Mouse (Mus musculus): ENCODE data around the gene Ldb3. TPM values are rescaled to one million over a fixed set of nuclear protein-coding genes. Genes with fewer than 3 reads are reported as not detected.
A peak's percentile ranks its signal among the peaks of the same experiment; 100 is the strongest.

Gene Ldb3
- total RNA-seq (2021): 1,000 to 10,000 TPM; 1,007 to 1,096 TPM

GRCm38 (mm10) chr14:34588498-34588897 is at the start of gene Ldb3:
TSS of gene Ldb3 (minus strand) at chr14:34588682.
- intact Hi-C loops (cut with DNase I): no loop called here
- DNase-seq (ENCODE audit: low spot score): peak; percentile 63

- intact Hi-C loops (cut with DNase I): no loop called here
- no peak for DNase-seq (ENCODE audit: low spot score)
Observed at GRCm38 (mm10) chr14:34635721-34636120, 47.2 kb upstream of the Ldb3 start.

- intact Hi-C loops (cut with DNase I): no loop called here
- DNase-seq (ENCODE audit: low spot score): no peak
Observed at GRCm38 (mm10) chr14:34635192-34635591, 46.7 kb upstream of the Ldb3 start.

- no peak for DNase-seq (ENCODE audit: low spot score)
- intact Hi-C loops (cut with DNase I): no loop called here
Observed at GRCm38 (mm10) chr14:34632722-34633448, 44.4 kb upstream of the Ldb3 start.

- DNase-seq (ENCODE audit: low spot score): no peak
- intact Hi-C loops (cut with DNase I): no loop called here
Observed at GRCm38 (mm10) chr14:34626824-34627223, 38.3 kb upstream of the Ldb3 start.

GRCm38 (mm10) chr14:34623531-34624210 is 35.2 kb upstream of the Ldb3 start:
- no peak for DNase-seq (ENCODE audit: low spot score)
- intact Hi-C loops (cut with DNase I): no loop called here

- DNase-seq (ENCODE audit: low spot score): no peak
- intact Hi-C loops (cut with DNase I): no loop called here
Observed at GRCm38 (mm10) chr14:34623074-34623473, 34.6 kb upstream of the Ldb3 start.

GRCm38 (mm10) chr14:34620611-34621376 is 32.3 kb upstream of the Ldb3 start:
- DNase-seq (ENCODE audit: low spot score): no peak
- intact Hi-C loops (cut with DNase I): loop anchor here (2.0 kb wide), 1 partner anchor 148 kb away; no protein-coding TSS in a partner anchor

GRCm38 (mm10) chr14:34618808-34619207 is 30.3 kb upstream of the Ldb3 start:
- no peak for DNase-seq (ENCODE audit: low spot score)
- intact Hi-C loops (cut with DNase I): no loop called here

GRCm38 (mm10) chr14:34616821-34617220 is 28.3 kb upstream of the Ldb3 start:
- DNase-seq (ENCODE audit: low spot score): peak; percentile 48
- intact Hi-C loops (cut with DNase I): loop anchor here (1.0 kb wide), 1 partner anchor 161 kb away; no protein-coding TSS in a partner anchor

GRCm38 (mm10) chr14:34615625-34616024 is 27.1 kb upstream of the Ldb3 start:
- DNase-seq (ENCODE audit: low spot score): no peak
- intact Hi-C loops (cut with DNase I): loop anchor here (1.0 kb wide), 1 partner anchor 163 kb away; no protein-coding TSS in a partner anchor

- no peak for DNase-seq (ENCODE audit: low spot score)
- intact Hi-C loops (cut with DNase I): no loop called here
Observed at GRCm38 (mm10) chr14:34615082-34615481, 26.6 kb upstream of the Ldb3 start.

- no peak for DNase-seq (ENCODE audit: low spot score)
- intact Hi-C loops (cut with DNase I): no loop called here
Observed at GRCm38 (mm10) chr14:34614551-34614950, 26.1 kb upstream of the Ldb3 start.

GRCm38 (mm10) chr14:34613523-34613922 is 25.0 kb upstream of the Ldb3 start:
- intact Hi-C loops (cut with DNase I): no loop called here

GRCm38 (mm10) chr14:34612222-34612621 is 23.7 kb upstream of the Ldb3 start:
- no peak for DNase-seq (ENCODE audit: low spot score)
- intact Hi-C loops (cut with DNase I): no loop called here

More at GRCm38 (mm10) chr14:34613523-34613922, 25.0 kb upstream of the Ldb3 start:
- no peak for DNase-seq (ENCODE audit: low spot score)

- DNase-seq (ENCODE audit: low spot score): no peak
- intact Hi-C loops (cut with DNase I): no loop called here
Observed at GRCm38 (mm10) chr14:34611591-34611990, 23.1 kb upstream of the Ldb3 start.

GRCm38 (mm10) chr14:34601910-34602309 is 13.4 kb upstream of the Ldb3 start:
- intact Hi-C loops (cut with DNase I): no loop called here
- DNase-seq (ENCODE audit: low spot score): no peak

- no peak for DNase-seq (ENCODE audit: low spot score)
- intact Hi-C loops (cut with DNase I): no loop called here
Observed at GRCm38 (mm10) chr14:34599941-34600340, 11.5 kb upstream of the Ldb3 start, which contains the start of gene Opn4. TSS of gene Opn4 (minus strand) at chr14:34600142.

GRCm38 (mm10) chr14:34595596-34596255 is 7.2 kb upstream of the Ldb3 start:
- DNase-seq (ENCODE audit: low spot score): no peak

More at GRCm38 (mm10) chr14:34595596-34596255, 7.2 kb upstream of the Ldb3 start:
- intact Hi-C loops (cut with DNase I): no loop called here
